Mouse (Mus musculus) heart, postnatal 0 days (tissue): ENCODE measurements around the gene Etv5.

ENCODE experiments used
- CTCF ChIP-seq: IDR thresholded peaks from 2 replicates; pipeline ENCODE4 v1.5.1; 2016; ENCODE audit warnings: antibody characterized with exemption, control low read depth, low read depth
- EP300 ChIP-seq: IDR thresholded peaks from 2 replicates; pipeline ENCODE4 v1.6.1; 2016; ENCODE audit warnings: antibody characterized with exemption, low read depth

DNA sequence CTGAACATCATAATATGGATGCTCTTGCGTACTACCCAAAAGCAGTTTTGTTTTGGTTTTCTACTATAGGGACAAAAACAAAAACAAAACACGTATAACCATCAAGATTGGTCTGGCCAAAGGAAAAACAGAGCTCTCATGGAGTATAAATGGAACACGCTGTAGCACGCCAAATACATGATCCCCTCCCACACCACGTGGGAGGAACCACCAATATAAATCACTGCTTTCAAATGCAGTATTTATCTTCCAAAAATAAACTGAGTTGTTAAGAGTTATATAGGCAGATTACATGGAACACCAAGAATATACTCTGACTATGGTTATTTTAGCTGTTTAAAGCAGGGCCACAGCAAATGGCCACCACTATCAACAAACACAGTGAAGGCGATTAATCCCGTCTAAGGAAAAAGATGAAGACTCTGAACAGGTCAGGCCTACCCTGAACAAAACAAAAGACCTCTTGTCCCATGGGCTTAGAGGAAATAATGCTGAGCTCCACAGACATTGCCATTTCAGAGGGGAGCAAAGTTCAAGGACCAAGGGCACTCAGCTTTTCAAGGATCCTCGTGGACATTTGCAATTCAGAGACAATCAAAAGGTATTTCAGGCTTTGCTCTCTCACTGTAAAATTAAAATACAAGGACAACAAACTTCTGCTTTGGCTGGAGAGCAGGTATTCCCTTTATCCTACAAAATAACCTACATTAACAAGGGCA lies 30.7 kb downstream of the Etv5 start:
- no peak for TF ChIP-seq CTCF
- no peak for TF ChIP-seq EP300
